Mouse (Mus musculus): ENCODE results near the gene Snrpc. TPM values are rescaled to one million over a fixed set of nuclear protein-coding genes. Genes with fewer than 3 reads are reported as not detected.

Gene Snrpc
- polyA plus RNA-seq (2021; fragmentation: Nextera tagmentation) = 58.4 and 123 TPM in 2 replicates
- long read RNA-seq, experiment 1, transcript Snrpc-201 (6 exons, 758 nt) = major isoform, 18 of 19 reads
- long read RNA-seq, experiment 1, partial matches to known transcripts = 0 of 19 reads
- long read RNA-seq, experiment 1, other reads (novel, unspliced or antisense) = 0 of 19 reads
- long read RNA-seq, experiment 2, transcript Snrpc-201 (6 exons, 758 nt) = major isoform, 37 of 43 reads
- long read RNA-seq, experiment 2, partial matches to known transcripts = 6 of 43 reads
- long read RNA-seq, experiment 2, other reads (novel, unspliced or antisense) = 0 of 43 reads

GRCm38 (mm10) chr17:27837850-27838249 lies at the start of gene Snrpc:
Gene Snrpc (plus strand): TSS chr17:27838150.

DNA sequence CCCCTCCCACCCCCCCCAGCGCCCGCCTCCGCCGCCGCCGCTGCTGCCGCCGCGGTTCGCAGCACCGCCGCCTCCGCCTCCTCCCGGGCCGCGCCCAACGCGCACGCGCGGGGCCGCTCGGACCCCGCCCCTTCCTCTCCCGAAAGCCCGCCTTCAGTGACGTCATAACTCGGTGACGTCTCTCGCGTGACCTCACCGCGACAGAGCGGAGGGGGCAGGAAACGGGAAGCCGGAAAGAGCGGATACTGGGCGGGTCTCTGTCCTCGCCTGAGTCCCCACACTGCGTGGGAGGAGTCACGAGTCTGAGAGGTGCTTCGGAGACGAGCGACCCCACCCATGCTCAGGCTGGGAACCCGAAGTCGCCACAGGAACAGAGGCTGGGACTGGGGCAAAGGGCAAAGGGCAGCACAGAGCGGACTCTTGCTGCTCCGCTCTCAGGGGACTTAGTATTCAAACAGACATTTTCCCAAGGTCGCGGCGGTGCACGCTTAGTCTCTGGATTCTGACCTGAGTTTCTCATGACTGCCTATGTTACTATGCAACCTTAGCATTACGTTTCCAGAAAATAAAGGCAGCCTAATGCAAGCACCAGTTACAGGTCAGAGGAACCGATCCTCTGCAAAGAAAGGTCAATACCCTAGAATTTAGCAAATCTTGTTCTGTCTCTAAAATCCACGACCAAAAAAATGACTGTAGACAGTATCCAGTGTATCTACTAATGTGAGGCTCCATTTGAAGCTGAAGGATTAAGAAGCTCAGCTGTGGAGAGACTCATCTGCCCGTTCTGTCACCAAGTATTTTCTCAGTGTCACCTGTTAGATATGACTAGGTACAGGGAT lies 17.2 kb upstream of the Snrpc start, which contains the start of gene D17Wsu92e:
Gene D17Wsu92e, minus strand, starts transcription at position 81 of the 839 bp plus-strand sequence.

GRCm38 (mm10) chr17:27856265-27856797 lies 18.4 kb downstream of the Snrpc start, which contains the start of gene Uhrf1bp1:
Gene Uhrf1bp1 (plus strand): TSS chr17:27856441.

Other genes with a start within 250 kb of the Snrpc start
- 602 and 673 TPM in 2 replicates for gene Nudt3, start 214.7 kb upstream of the Snrpc start, polyA plus RNA-seq (2021; fragmentation: Nextera tagmentation)
- not detected in 2 replicates for gene RPS10-NUDT3, start 202.9 kb upstream of the Snrpc start, polyA plus RNA-seq (2021; fragmentation: Nextera tagmentation)
- 1,411 and 1,468 TPM in 2 replicates for gene Rps10, start 201.5 kb upstream of the Snrpc start, polyA plus RNA-seq (2021; fragmentation: Nextera tagmentation)
- gene Pacsin1, start 182.6 kb upstream of the Snrpc start, polyA plus RNA-seq (2021; fragmentation: Nextera tagmentation) = 351 and 352 TPM in 2 replicates
- 0.10 TPM in 1 of 2 replicates, not detected in the other for gene Spdef, start 109.2 kb upstream of the Snrpc start, polyA plus RNA-seq (2021; fragmentation: Nextera tagmentation)
- 26.9 and 31.5 TPM in 2 replicates for gene D17Wsu92e, start 17.5 kb upstream of the Snrpc start, polyA plus RNA-seq (2021; fragmentation: Nextera tagmentation)
- 4.1 and 6.5 TPM in 2 replicates for gene Uhrf1bp1, start 18.3 kb downstream of the Snrpc start, polyA plus RNA-seq (2021; fragmentation: Nextera tagmentation)
- gene Anks1, start 71.2 kb downstream of the Snrpc start, polyA plus RNA-seq (2021; fragmentation: Nextera tagmentation) = 5.2 and 6.0 TPM in 2 replicates
- 46.1 and 50.7 TPM in 2 replicates for gene Taf11, start 71.7 kb downstream of the Snrpc start, polyA plus RNA-seq (2021; fragmentation: Nextera tagmentation)
- 0.11 and 0.27 TPM in 2 replicates for gene Tcp11, start 242.5 kb downstream of the Snrpc start, polyA plus RNA-seq (2021; fragmentation: Nextera tagmentation)

Measured in left cerebral cortex, adult 6 months (tissue).